Mouse (Mus musculus): ENCODE measurements around the gene Slc7a7.
"Not testable (repeated sequence)": the region's sequence is repeated elsewhere in the genome, so short reads cannot be mapped to it uniquely, and the experiment has no call there.

- TF ChIP-seq CTCF (IDR thresholded peaks at IDR 0.05; ENCODE audit: extremely low read depth, insufficient read length, insufficient replicate concordance, low read depth, low read length); POLR2A (IDR thresholded peaks at IDR 0.05; ENCODE audit: low read depth, low read length): not testable (repeated sequence)
Measured at GRCm38 (mm10) chr14:54350773-54351541, 66.6 kb downstream of the Slc7a7 start.

All from small intestine, adult 2 months (tissue).